Mouse (Mus musculus) hindbrain, postnatal 0 days (tissue): Measurements from ENCODE around the gene Ppp1r35. TPM values are rescaled to one million over a fixed set of nuclear protein-coding genes. Genes with fewer than 3 reads are reported as not detected.

ENCODE experiments used
- ATAC-seq: fragments of 200-750 bp; cut with Nextera tagmentation; 2 replicates; pipeline ENCODE4 v1.8.0; 2017; ENCODE audit warnings: mild to moderate bottlenecking, moderate TSS enrichment, moderate library complexity
- DNase-seq: peaks from one replicate; pipeline ENCODE4 v3.0.0-alpha.2; 2015; ENCODE audit warnings: low spot score
- H3K27ac ChIP-seq: fragments of 300-500 bp; sonication (generic); 2 replicates; pipeline ENCODE4 v1.5.1; 2014; ENCODE audit warnings: mild to moderate bottlenecking
- H3K27me3 ChIP-seq: fragments of 300-500 bp; sonication (generic); 2 replicates; pipeline ENCODE4 v1.6.1; 2014; ENCODE audit warnings: low read length, mixed read lengths; ENCODE audit not compliant: insufficient read depth
- H3K36me3 ChIP-seq: fragments of 300-500 bp; sonication (generic); 2 replicates; pipeline ENCODE4 v1.6.1; 2014; ENCODE audit warnings: low read length, mixed read lengths; ENCODE audit not compliant: insufficient read depth
- H3K4me1 ChIP-seq: fragments of 300-500 bp; sonication (generic); 2 replicates; pipeline ENCODE4 v1.6.1; 2014; ENCODE audit warnings: antibody characterized with exemption, low read length, mixed read lengths; ENCODE audit not compliant: insufficient read depth
- H3K4me2 ChIP-seq: fragments of 300-500 bp; sonication (generic); 2 replicates; pipeline ENCODE4 v1.6.1; 2014; ENCODE audit warnings: low read depth, mild to moderate bottlenecking, low read length, moderate library complexity, mixed read lengths
- H3K4me3 ChIP-seq: fragments of 300-500 bp; sonication (generic); 2 replicates; pipeline ENCODE4 v1.5.1; 2014; ENCODE audit warnings: low read length
- H3K9ac ChIP-seq: fragments of 300-500 bp; sonication (generic); replicated peaks from 2 replicates; pipeline ENCODE4 v1.6.1; 2014; ENCODE audit warnings: mild to moderate bottlenecking, low read length, moderate library complexity, mixed read lengths
- H3K9me3 ChIP-seq: fragments of 300-500 bp; sonication (generic); 2 replicates; pipeline ENCODE4 v1.6.1; 2016; ENCODE audit warnings: low read length, mixed read lengths
- CTCF ChIP-seq: IDR thresholded peaks from 2 replicates; pipeline ENCODE4 v1.5.1; 2016; ENCODE audit warnings: antibody characterized with exemption, control low read depth, low read depth
- WGBS: fragments of 180-500 bp; shearing (Covaris S2); extraction: QIAGEN DNeasy Blood & Tissue Kit; methylation state at CpG from one replicate; pipeline ENCODE4 v1.1.7; 2014; 5-methylcytosine and 5-hydroxymethylcytosine counted together
- polyA plus RNA-seq: library from polyadenylated mRNA; unstranded; fragments of >200 nt; fragmentation: Nextera tagmentation; extraction: Ambion mirVana; gene quantifications from 2 replicates; pipeline ENCODE4 v1.2.1, GENCODE M21; 2015
- total RNA-seq: library from RNA; depleted of rRNA; stranded (reverse); fragments of >200 nt; gene quantifications from 2 replicates; pipeline ENCODE4 v1.2.3, GENCODE M21; 2014

The Ppp1r35 gene
- total and polyA plus RNA-seq, 2 experiments from 2014 or later = 35.5 to 52.8 TPM

GRCm38 (mm10) chr5:137808316-137808715 is 29.7 kb downstream of the Ppp1r35 start:
- DNase-seq (no peak), ATAC-seq (no peak)
- WGBS = 89% methylated on average over 5 of the region's 5 CpGs
- Histone ChIP-seq H3K27me3 (no peaks in the 10 kb centered on the region), H3K4me1 (no peaks in the 10 kb centered on the region), H3K4me3 (no peak overlapping the region), H3K27ac (no peak overlapping the region), H3K9me3 (no peaks in the 10 kb centered on the region), H3K4me2 (no peak overlapping the region), H3K9ac (no peak overlapping the region), H3K36me3 (no peaks in the 10 kb centered on the region)
- TF ChIP-seq CTCF = no peak

GRCm38 (mm10) chr5:137817466-137818222 is 39.0 kb downstream of the Ppp1r35 start:
- WGBS = 75% methylated on average over 4 of the region's 4 CpGs
- DNase-seq (no peak), ATAC-seq (no peak)
- H3K9ac ChIP-seq = no peak overlapping the region
- no peaks in the 10 kb centered on the region for H3K4me1 ChIP-seq
- no peaks in the 10 kb centered on the region for H3K27me3 ChIP-seq
- H3K4me2 ChIP-seq = no peak overlapping the region
- no peak for TF ChIP-seq CTCF
- H3K9me3 ChIP-seq = no peaks in the 10 kb centered on the region
- H3K36me3 ChIP-seq = no peaks in the 10 kb centered on the region
- no peak overlapping the region for H3K4me3 ChIP-seq
- H3K27ac ChIP-seq = no peak overlapping the region

GRCm38 (mm10) chr5:137822126-137822525 is 43.5 kb downstream of the Ppp1r35 start:
- Histone ChIP-seq H3K27ac (no peak overlapping the region), H3K4me2 (no peak overlapping the region), H3K36me3 (no peaks in the 10 kb centered on the region), H3K4me3 (no peak overlapping the region), H3K4me1 (no peaks in the 10 kb centered on the region), H3K27me3 (no peaks in the 10 kb centered on the region), H3K9ac (no peak overlapping the region), H3K9me3 (no peaks in the 10 kb centered on the region)
- ATAC-seq = no peak
- DNase-seq = no peak
- no peak for TF ChIP-seq CTCF
- WGBS = 50% methylated on average over 4 of the region's 4 CpGs

DNA sequence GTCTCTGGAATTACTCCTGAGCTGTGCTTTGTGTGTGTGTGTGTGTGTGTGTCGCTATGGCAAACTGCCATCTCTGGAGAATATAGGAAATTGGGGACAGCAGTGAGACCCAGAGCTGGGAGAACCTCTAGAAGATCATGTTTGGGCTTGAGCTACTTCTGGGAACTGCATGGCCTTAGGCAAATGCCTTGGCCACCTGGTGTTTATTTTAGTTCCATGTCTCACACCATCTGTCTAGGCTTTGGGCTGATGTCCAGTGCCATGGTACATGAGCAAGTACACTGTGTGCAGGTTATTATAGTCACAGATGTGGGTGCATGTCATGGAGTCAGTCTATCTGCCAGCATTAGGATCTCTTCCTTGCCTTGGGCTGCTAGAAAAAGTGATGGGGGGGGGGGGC is 44.0 kb downstream of the Ppp1r35 start:
- Histone ChIP-seq H3K9me3 (no peaks in the 10 kb centered on the region), H3K9ac (no peak overlapping the region), H3K4me3 (no peak overlapping the region), H3K27ac (no peak overlapping the region), H3K4me1 (no peaks in the 10 kb centered on the region), H3K36me3 (no peaks in the 10 kb centered on the region), H3K4me2 (no peak overlapping the region), H3K27me3 (no peaks in the 10 kb centered on the region)
- DNase-seq (no peak), ATAC-seq (no peak)
- TF ChIP-seq CTCF = no peak
- 77% methylated on average over 1 of the region's 1 CpGs for WGBS

DNA sequence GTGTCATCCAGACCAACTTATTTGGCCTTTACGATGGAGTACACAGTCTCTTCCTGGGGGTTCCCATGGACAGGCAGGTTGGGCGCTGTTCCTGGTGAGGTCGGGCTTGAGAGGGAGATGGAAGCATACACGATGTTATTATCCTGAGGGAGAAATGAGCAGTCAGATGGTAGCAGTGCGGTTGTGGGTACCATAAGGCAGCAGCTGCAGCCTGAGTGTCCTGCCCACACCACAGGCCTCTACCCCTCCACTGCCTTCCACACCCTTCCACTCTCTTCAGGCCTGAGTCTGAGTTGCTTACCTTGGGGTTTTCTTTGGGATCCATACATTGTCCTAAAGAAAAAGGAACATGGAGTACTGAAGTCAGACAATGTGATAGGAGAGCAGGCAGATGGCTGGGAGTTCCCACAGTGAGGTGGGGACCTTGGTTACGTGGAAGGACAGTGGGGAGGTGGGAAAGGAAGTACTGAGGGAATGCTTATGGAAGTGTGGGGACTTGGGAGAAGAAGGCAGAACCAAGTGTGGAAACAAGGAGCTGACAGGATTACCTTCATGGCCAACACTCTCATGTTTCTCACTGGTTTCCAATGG is 44.9 kb downstream of the Ppp1r35 start:
- DNase-seq (no peak), ATAC-seq (no peak)
- Histone ChIP-seq H3K36me3 (no peaks in the 10 kb centered on the region), H3K27me3 (no peaks in the 10 kb centered on the region), H3K27ac (no peak overlapping the region), H3K9me3 (no peaks in the 10 kb centered on the region), H3K4me2 (no peak overlapping the region), H3K9ac (no peak overlapping the region), H3K4me1 (no peaks in the 10 kb centered on the region), H3K4me3 (no peak overlapping the region)
- no peak for TF ChIP-seq CTCF
- WGBS = 95% methylated on average over 6 of the region's 6 CpGs

DNA sequence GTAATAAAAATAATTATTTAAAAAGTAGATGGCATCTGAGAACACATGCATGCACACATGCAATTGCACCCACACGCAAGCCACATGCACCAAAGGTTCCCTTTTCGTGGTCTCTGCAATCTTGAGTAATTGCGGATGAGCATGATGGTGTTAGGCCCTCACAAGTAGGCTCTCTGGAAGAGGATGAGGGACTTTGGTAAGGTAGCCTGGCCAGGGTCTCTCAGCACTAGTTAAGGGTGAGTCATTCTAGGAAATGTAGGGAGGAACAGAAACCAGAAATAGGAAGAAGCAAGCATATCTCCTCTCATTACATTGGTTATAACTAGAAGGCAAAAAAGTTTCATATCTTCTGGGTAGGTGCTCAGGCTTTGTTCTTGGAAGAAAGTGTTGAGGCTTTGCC is 46.4 kb downstream of the Ppp1r35 start:
- Histone ChIP-seq H3K27me3 (no peaks in the 10 kb centered on the region), H3K36me3 (no peaks in the 10 kb centered on the region), H3K9ac (no peak overlapping the region), H3K27ac (no peak overlapping the region), H3K4me1 (no peaks in the 10 kb centered on the region), H3K9me3 (no peaks in the 10 kb centered on the region), H3K4me3 (no peak overlapping the region), H3K4me2 (no peak overlapping the region)
- ATAC-seq (no peak), DNase-seq (no peak)
- no peak for TF ChIP-seq CTCF
- 92% methylated on average over 3 of the region's 3 CpGs for WGBS

- Histone ChIP-seq H3K27me3 (no peaks in the 10 kb centered on the region), H3K4me1 (no peaks in the 10 kb centered on the region), H3K4me2 (no peak overlapping the region), H3K27ac (no peak overlapping the region), H3K4me3 (no peak overlapping the region), H3K9me3 (no peaks in the 10 kb centered on the region), H3K36me3 (no peaks in the 10 kb centered on the region), H3K9ac (no peak overlapping the region)
- ATAC-seq = no peak
- no peak for TF ChIP-seq CTCF
- no peak for DNase-seq
- 79% methylated on average over 2 of the region's 2 CpGs for WGBS
Observed at GRCm38 (mm10) chr5:137825971-137826370, 47.3 kb downstream of the Ppp1r35 start.
